Mouse (Mus musculus): ENCODE data around the gene Stk24. TPM values are rescaled to one million over a fixed set of nuclear protein-coding genes. Genes with fewer than 3 reads are reported as not detected.

Stk24 gene
- total RNA-seq, 2 experiments from 2014 or later = 66.9 to 67.5 TPM

- DNase-seq (ENCODE audit: low spot score in 2 of 2) = no peak
Observed at GRCm38 (mm10) chr14:121383801-121384200, 4.0 kb upstream of the Stk24 start.

GRCm38 (mm10) chr14:121379116-121379826 is 540 bp downstream of the Stk24 start:
- peak; percentile 46 to 74 for DNase-seq (ENCODE audit: low spot score in 2 of 2)

GRCm38 (mm10) chr14:121378243-121379115 is 1.3 kb downstream of the Stk24 start:
- peak in 1 of 2 experiments; percentile 22 for DNase-seq (ENCODE audit: low spot score in 2 of 2)

GRCm38 (mm10) chr14:121376566-121376965 is 3.2 kb downstream of the Stk24 start:
- no peak for DNase-seq (ENCODE audit: low spot score in 2 of 2)

GRCm38 (mm10) chr14:121373901-121374300 is 5.9 kb downstream of the Stk24 start:
- DNase-seq (ENCODE audit: low spot score in 2 of 2) = no peak

- DNase-seq (ENCODE audit: low spot score in 2 of 2) = no peak
Observed at GRCm38 (mm10) chr14:121373020-121373419, 6.8 kb downstream of the Stk24 start.

GRCm38 (mm10) chr14:121371911-121372820 is 7.6 kb downstream of the Stk24 start:
- no peak for DNase-seq (ENCODE audit: low spot score in 2 of 2)

GRCm38 (mm10) chr14:121369385-121369784 is 10.4 kb downstream of the Stk24 start:
- no peak for DNase-seq (ENCODE audit: low spot score in 2 of 2)

- no peak for DNase-seq (ENCODE audit: low spot score in 2 of 2)
Observed at GRCm38 (mm10) chr14:121368108-121368705, 11.6 kb downstream of the Stk24 start.

- DNase-seq (ENCODE audit: low spot score in 2 of 2) = no peak
Observed at GRCm38 (mm10) chr14:121365991-121366728, 13.7 kb downstream of the Stk24 start.

GRCm38 (mm10) chr14:121365390-121365789 is 14.4 kb downstream of the Stk24 start:
- no peak for DNase-seq (ENCODE audit: low spot score in 2 of 2)

- no peak for DNase-seq (ENCODE audit: low spot score in 2 of 2)
Observed at GRCm38 (mm10) chr14:121364282-121364681, 15.5 kb downstream of the Stk24 start.

GRCm38 (mm10) chr14:121361319-121362114 is 18.3 kb downstream of the Stk24 start:
- no peak for DNase-seq (ENCODE audit: low spot score in 2 of 2)

- no peak for DNase-seq (ENCODE audit: low spot score in 2 of 2)
Observed at GRCm38 (mm10) chr14:121359850-121360249, 20.0 kb downstream of the Stk24 start.

- DNase-seq (ENCODE audit: low spot score in 2 of 2) = no peak
Observed at GRCm38 (mm10) chr14:121359015-121359414, 20.8 kb downstream of the Stk24 start.

- DNase-seq (ENCODE audit: low spot score in 2 of 2) = no peak
Observed at GRCm38 (mm10) chr14:121358327-121358726, 21.5 kb downstream of the Stk24 start.

GRCm38 (mm10) chr14:121356336-121356862 is 23.4 kb downstream of the Stk24 start:
- DNase-seq (ENCODE audit: low spot score in 2 of 2) = no peak

- DNase-seq (ENCODE audit: low spot score in 2 of 2) = no peak
Observed at GRCm38 (mm10) chr14:121355732-121356131, 24.1 kb downstream of the Stk24 start.

All from layer of hippocampus, adult 18-20 months (tissue).